Mouse (Mus musculus): ENCODE results near the gene Prph. TPM values are rescaled to one million over a fixed set of nuclear protein-coding genes. Genes with fewer than 3 reads are reported as not detected.

Gene Prph
- polyA plus RNA-seq, 1 experiment from 2014 or later, result 3.2 TPM

GRCm38 (mm10) chr15:99095356-99095755 is 40.4 kb downstream of the Prph start:
- WGBS, result 11% methylated on average over 6 of the region's 6 CpGs
- Histone ChIP-seq H3K4me1 (ENCODE audit: control insufficient read depth in 2 of 2, insufficient read depth in 2 of 2, low read length in 2 of 2) (peaks cover 13 to 37% of the 10 kb centered on the region in 2 experiments), H3K9me3 (ENCODE audit: control insufficient read depth, low read length) (no peaks in the 10 kb centered on the region), H3K4me3 (ENCODE audit: control insufficient read depth in 1 of 2, insufficient read depth in 1 of 2, low read depth in 1 of 2, low read length in 2 of 2) (no peak overlapping the region), H3K9ac (ENCODE audit: low read length) (no peak overlapping the region), H3K4me2 (ENCODE audit: low read length) (no peak overlapping the region), H3K36me3 (ENCODE audit: control insufficient read depth, insufficient read depth, low read length) (no peaks in the 10 kb centered on the region), H3K27ac (replicated peaks in 1 of 2; ENCODE audit: control insufficient read depth in 1 of 2, insufficient read depth in 1 of 2, low read depth in 2 of 2, low read length in 2 of 2) (no peak overlapping the region), H3K27me3 (ENCODE audit: control insufficient read depth, insufficient read depth, low read length) (peaks cover 83% of the 10 kb centered on the region)
- ATAC-seq (ENCODE audit: insufficient number of reproducible peaks, insufficient read depth, low FRiP score, low read depth), result no peak

GRCm38 (mm10) chr15:99096061-99096793 is 41.3 kb downstream of the Prph start:
- H3K27ac ChIP-seq (replicated peaks in 1 of 2; ENCODE audit: control insufficient read depth in 1 of 2, insufficient read depth in 1 of 2, low read depth in 2 of 2, low read length in 2 of 2), result no peak overlapping the region
- ATAC-seq (ENCODE audit: insufficient number of reproducible peaks, insufficient read depth, low FRiP score, low read depth), result no peak
- peaks cover 13 to 37% of the 10 kb centered on the region in 2 experiments for H3K4me1 ChIP-seq (ENCODE audit: control insufficient read depth in 2 of 2, insufficient read depth in 2 of 2, low read length in 2 of 2)
- peaks cover 75% of the 10 kb centered on the region for H3K27me3 ChIP-seq (ENCODE audit: control insufficient read depth, insufficient read depth, low read length)
- WGBS, result 6% methylated on average over 24 of the region's 24 CpGs
- H3K4me3 ChIP-seq (ENCODE audit: control insufficient read depth in 1 of 2, insufficient read depth in 1 of 2, low read depth in 1 of 2, low read length in 2 of 2), result peak overlapping the region; percentile 33 to 46
- H3K4me2 ChIP-seq (ENCODE audit: low read length), result peak overlapping the region; percentile 82
- no peaks in the 10 kb centered on the region for H3K36me3 ChIP-seq (ENCODE audit: control insufficient read depth, insufficient read depth, low read length)
- peak overlapping the region; percentile 55; the same call in 1 of the 2 replicates for H3K9ac ChIP-seq (ENCODE audit: low read length)
- H3K9me3 ChIP-seq (ENCODE audit: control insufficient read depth, low read length), result no peaks in the 10 kb centered on the region

- Histone ChIP-seq H3K27ac (replicated peaks in 1 of 2; ENCODE audit: control insufficient read depth in 1 of 2, insufficient read depth in 1 of 2, low read depth in 2 of 2, low read length in 2 of 2) (no peak overlapping the region), H3K4me3 (ENCODE audit: control insufficient read depth in 1 of 2, insufficient read depth in 1 of 2, low read depth in 1 of 2, low read length in 2 of 2) (peak overlapping the region; percentile 33 to 46), H3K9me3 (ENCODE audit: control insufficient read depth, low read length) (no peaks in the 10 kb centered on the region), H3K9ac (ENCODE audit: low read length) (peak overlapping the region; percentile 55), H3K36me3 (ENCODE audit: control insufficient read depth, insufficient read depth, low read length) (no peaks in the 10 kb centered on the region), H3K27me3 (ENCODE audit: control insufficient read depth, insufficient read depth, low read length) (peaks cover 67% of the 10 kb centered on the region), H3K4me1 (ENCODE audit: control insufficient read depth in 2 of 2, insufficient read depth in 2 of 2, low read length in 2 of 2) (peaks cover 13 to 37% of the 10 kb centered on the region in 2 experiments), H3K4me2 (ENCODE audit: low read length) (peak overlapping the region; percentile 82)
- under 1% methylated on average over 49 of the region's 58 CpGs for WGBS
- no peak for ATAC-seq (ENCODE audit: insufficient number of reproducible peaks, insufficient read depth, low FRiP score, low read depth)
Observed at GRCm38 (mm10) chr15:99096831-99097500, 42.0 kb downstream of the Prph start.

GRCm38 (mm10) chr15:99097840-99098492 is 43.0 kb downstream of the Prph start:
- H3K27me3 ChIP-seq (ENCODE audit: control insufficient read depth, insufficient read depth, low read length), result peaks cover 57% of the 10 kb centered on the region
- H3K9ac ChIP-seq (ENCODE audit: low read length), result peak overlapping the region; percentile 66
- no peaks in the 10 kb centered on the region for H3K36me3 ChIP-seq (ENCODE audit: control insufficient read depth, insufficient read depth, low read length)
- peak overlapping the region; percentile 30 to 46 for H3K4me3 ChIP-seq (ENCODE audit: control insufficient read depth in 1 of 2, insufficient read depth in 1 of 2, low read depth in 1 of 2, low read length in 2 of 2)
- no peaks in the 10 kb centered on the region for H3K9me3 ChIP-seq (ENCODE audit: control insufficient read depth, low read length)
- peaks cover 13 to 37% of the 10 kb centered on the region in 2 experiments for H3K4me1 ChIP-seq (ENCODE audit: control insufficient read depth in 2 of 2, insufficient read depth in 2 of 2, low read length in 2 of 2)
- no peak overlapping the region for H3K27ac ChIP-seq (replicated peaks in 1 of 2; ENCODE audit: control insufficient read depth in 1 of 2, insufficient read depth in 1 of 2, low read depth in 2 of 2, low read length in 2 of 2)
- H3K4me2 ChIP-seq (ENCODE audit: low read length), result peak overlapping the region; percentile 82
- no peak for ATAC-seq (ENCODE audit: insufficient number of reproducible peaks, insufficient read depth, low FRiP score, low read depth)
- under 1% methylated on average over 39 of the region's 39 CpGs for WGBS

GRCm38 (mm10) chr15:99098493-99098861 is 43.5 kb downstream of the Prph start:
- no peak overlapping the region for H3K27ac ChIP-seq (replicated peaks in 1 of 2; ENCODE audit: control insufficient read depth in 1 of 2, insufficient read depth in 1 of 2, low read depth in 2 of 2, low read length in 2 of 2)

GRCm38 (mm10) chr15:99099139-99099556 is 44.2 kb downstream of the Prph start:
- H3K4me3 ChIP-seq (ENCODE audit: control insufficient read depth in 1 of 2, insufficient read depth in 1 of 2, low read depth in 1 of 2, low read length in 2 of 2), result peak overlapping the region; percentile 6 to 46; a peak in 3 of 4 replicates
- H3K9me3 ChIP-seq (ENCODE audit: control insufficient read depth, low read length), result no peaks in the 10 kb centered on the region
- H3K4me2 ChIP-seq (ENCODE audit: low read length), result peak overlapping the region; percentile 82
- no peak overlapping the region for H3K9ac ChIP-seq (ENCODE audit: low read length)
- WGBS, result 3% methylated on average over 15 of the region's 15 CpGs
- 0 out of 2 replicates have a peak, but pooled peaks have one; percentile 8 for ATAC-seq (ENCODE audit: insufficient number of reproducible peaks, insufficient read depth, low FRiP score, low read depth)
- peaks cover 10 to 31% of the 10 kb centered on the region in 2 experiments for H3K4me1 ChIP-seq (ENCODE audit: control insufficient read depth in 2 of 2, insufficient read depth in 2 of 2, low read length in 2 of 2)
- no peaks in the 10 kb centered on the region for H3K36me3 ChIP-seq (ENCODE audit: control insufficient read depth, insufficient read depth, low read length)
- no peak overlapping the region for H3K27ac ChIP-seq (replicated peaks in 1 of 2; ENCODE audit: control insufficient read depth in 1 of 2, insufficient read depth in 1 of 2, low read depth in 2 of 2, low read length in 2 of 2)
- H3K27me3 ChIP-seq (ENCODE audit: control insufficient read depth, insufficient read depth, low read length), result peaks cover 47% of the 10 kb centered on the region

More at GRCm38 (mm10) chr15:99098493-99098861, 43.5 kb downstream of the Prph start:
- ATAC-seq (ENCODE audit: insufficient number of reproducible peaks, insufficient read depth, low FRiP score, low read depth), result no peak
- WGBS, result 2% methylated on average over 9 of the region's 9 CpGs
- Histone ChIP-seq H3K36me3 (ENCODE audit: control insufficient read depth, insufficient read depth, low read length) (no peaks in the 10 kb centered on the region), H3K4me3 (ENCODE audit: control insufficient read depth in 1 of 2, insufficient read depth in 1 of 2, low read depth in 1 of 2, low read length in 2 of 2) (peak overlapping the region; percentile 30 to 46), H3K27me3 (ENCODE audit: control insufficient read depth, insufficient read depth, low read length) (peaks cover 52% of the 10 kb centered on the region), H3K9me3 (ENCODE audit: control insufficient read depth, low read length) (no peaks in the 10 kb centered on the region), H3K4me2 (ENCODE audit: low read length) (peak overlapping the region; percentile 82), H3K9ac (ENCODE audit: low read length) (peak overlapping the region; percentile 66), H3K4me1 (ENCODE audit: control insufficient read depth in 2 of 2, insufficient read depth in 2 of 2, low read length in 2 of 2) (peaks cover 13 to 36% of the 10 kb centered on the region in 2 experiments)

- Histone ChIP-seq H3K9me3 (ENCODE audit: control insufficient read depth, low read length) (no peaks in the 10 kb centered on the region), H3K27ac (replicated peaks in 1 of 2; ENCODE audit: control insufficient read depth in 1 of 2, insufficient read depth in 1 of 2, low read depth in 2 of 2, low read length in 2 of 2) (no peak overlapping the region), H3K4me3 (ENCODE audit: control insufficient read depth in 1 of 2, insufficient read depth in 1 of 2, low read depth in 1 of 2, low read length in 2 of 2) (no peak overlapping the region)
Observed at GRCm38 (mm10) chr15:99099984-99100383, 45.0 kb downstream of the Prph start.

More at GRCm38 (mm10) chr15:99099984-99100383, 45.0 kb downstream of the Prph start:
- peaks cover 8 to 27% of the 10 kb centered on the region in 2 experiments for H3K4me1 ChIP-seq (ENCODE audit: control insufficient read depth in 2 of 2, insufficient read depth in 2 of 2, low read length in 2 of 2)
- WGBS, result 60% methylated on average over 3 of the region's 3 CpGs
- H3K36me3 ChIP-seq (ENCODE audit: control insufficient read depth, insufficient read depth, low read length), result no peaks in the 10 kb centered on the region
- no peak overlapping the region for H3K9ac ChIP-seq (ENCODE audit: low read length)
- no peak for ATAC-seq (ENCODE audit: insufficient number of reproducible peaks, insufficient read depth, low FRiP score, low read depth)
- no peak overlapping the region for H3K4me2 ChIP-seq (ENCODE audit: low read length)
- peaks cover 40% of the 10 kb centered on the region for H3K27me3 ChIP-seq (ENCODE audit: control insufficient read depth, insufficient read depth, low read length)

All from heart, embryonic 14.5 days (tissue).